Mouse (Mus musculus) cerebellum, postnatal 36 days (tissue): ENCODE data around the gene Rad51b.

Experiments
- DNase-seq, 2 experiments: peaks; one replicate each; pipeline ENCODE4 v3.0.0; 2021 to 2022; ENCODE audit warnings: mixed read lengths in 2 of 2

Rad51b gene

GRCm38 (mm10) chr12:79782444-79783117, 485.5 kb downstream of the Rad51b start:
- no peak for DNase-seq

GRCm38 (mm10) chr12:79784159-79784558, 487.1 kb downstream of the Rad51b start:
- DNase-seq: no peak

- no peak for DNase-seq
Observed at GRCm38 (mm10) chr12:79785691-79786090, 488.6 kb downstream of the Rad51b start.

GRCm38 (mm10) chr12:79787538-79787937, 490.5 kb downstream of the Rad51b start:
- DNase-seq: no peak

- no peak for DNase-seq
Observed at GRCm38 (mm10) chr12:79788340-79788739, 491.3 kb downstream of the Rad51b start.

- DNase-seq: no peak
Observed at GRCm38 (mm10) chr12:79789481-79789880, 492.4 kb downstream of the Rad51b start.

- no peak for DNase-seq
Observed at GRCm38 (mm10) chr12:79793382-79793781, 496.3 kb downstream of the Rad51b start.

- no peak for DNase-seq
Observed at GRCm38 (mm10) chr12:79794802-79795201, 497.7 kb downstream of the Rad51b start.

- no peak for DNase-seq
Observed at GRCm38 (mm10) chr12:79796260-79796659, 499.2 kb downstream of the Rad51b start.

- no peak for DNase-seq
Observed at GRCm38 (mm10) chr12:79796823-79797821, 500.0 kb downstream of the Rad51b start.

- DNase-seq: no peak
Observed at GRCm38 (mm10) chr12:79798488-79798887, 501.4 kb downstream of the Rad51b start.

- no peak for DNase-seq
Observed at GRCm38 (mm10) chr12:79799370-79799769, 502.3 kb downstream of the Rad51b start.

GRCm38 (mm10) chr12:79803670-79804069, 506.6 kb downstream of the Rad51b start:
- DNase-seq: no peak

GRCm38 (mm10) chr12:79804776-79805524, 507.9 kb downstream of the Rad51b start:
- DNase-seq: no peak

- DNase-seq: no peak
Observed at GRCm38 (mm10) chr12:79806990-79807389, 509.9 kb downstream of the Rad51b start.

- DNase-seq: no peak
Observed at GRCm38 (mm10) chr12:79807410-79807847, 510.3 kb downstream of the Rad51b start.

GRCm38 (mm10) chr12:79807938-79808401, 510.9 kb downstream of the Rad51b start:
- no peak for DNase-seq

GRCm38 (mm10) chr12:79808426-79809398, 511.6 kb downstream of the Rad51b start:
- DNase-seq: no peak

- no peak for DNase-seq
Observed at GRCm38 (mm10) chr12:79809518-79809917, 512.4 kb downstream of the Rad51b start.

- no peak for DNase-seq
Observed at GRCm38 (mm10) chr12:79812422-79812821, 515.3 kb downstream of the Rad51b start.

- DNase-seq: no peak
Observed at GRCm38 (mm10) chr12:79812838-79813563, 515.9 kb downstream of the Rad51b start.
